ENCODE assay signal across 37 mouse cellular contexts in the genomic region with DNA sequence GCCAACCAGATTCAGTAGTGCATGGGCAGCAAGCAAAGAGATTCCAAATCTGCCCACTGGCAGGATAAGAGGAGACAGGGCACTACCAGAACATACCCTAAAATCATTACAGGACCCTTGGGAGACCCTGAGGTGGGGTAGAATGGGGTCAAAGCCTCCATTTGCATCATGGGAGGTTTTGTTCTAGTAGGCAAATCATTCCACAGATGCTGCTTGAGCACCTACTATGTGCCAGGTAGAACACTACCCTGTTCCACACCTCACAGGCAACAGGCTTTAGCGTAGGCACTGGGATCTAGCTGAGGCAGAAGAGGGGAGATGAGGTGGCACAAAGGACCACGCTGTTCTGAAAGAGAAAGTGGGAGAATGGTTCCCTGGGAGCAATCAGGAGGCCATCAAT. TPM values are rescaled to one million over a fixed set of nuclear protein-coding genes. Genes with fewer than 3 reads are reported as not detected.
"Had no signal": no experiment of that assay in that cellular context is flagged by ENCODE, and none has a peak within 500 bp of the region (broad histone marks: within the 10 kb centered on the region; RNA-seq: fewer than 3 reads in every experiment).

No protein-coding gene starts in this region.

- DNase-seq: heart, postnatal 10 days; heart, postnatal 14 days; heart, postnatal 4 days; kidney, adult 11 months; kidney, adult 18-20 months; kidney, adult 2 months; kidney, adult 8-10 months; kidney, adult 9 months; kidney, postnatal 10 days; kidney, postnatal 14 days; kidney, postnatal 25 days; kidney, postnatal 36 days; kidney, postnatal 4 days; layer of hippocampus, adult 9-11 months; layer of hippocampus, postnatal 36 days had no signal

- H3K4me3 ChIP-seq: heart, embryonic 10.5 days; heart, embryonic 12.5 days; heart, embryonic 13.5 days; heart, embryonic 15.5 days; hindbrain, embryonic 10.5 days; hindbrain, embryonic 12.5 days; hindbrain, embryonic 13.5 days; hindbrain, embryonic 15.5 days; intestine, embryonic 15.5 days; kidney, embryonic 15.5 days; layer of hippocampus, adult 2 months; left cerebral cortex, adult 2 months had no signal

- H3K27me3 ChIP-seq: heart, embryonic 12.5 days; heart, embryonic 13.5 days; heart, embryonic 15.5 days; hindbrain, embryonic 12.5 days; hindbrain, embryonic 13.5 days; hindbrain, embryonic 15.5 days; intestine, embryonic 15.5 days; kidney, embryonic 15.5 days had no signal

- H3K9me3 ChIP-seq: heart, embryonic 10.5 days; heart, embryonic 12.5 days; heart, embryonic 15.5 days; hindbrain, embryonic 10.5 days; hindbrain, embryonic 12.5 days; hindbrain, embryonic 13.5 days; hindbrain, embryonic 15.5 days; intestine, embryonic 15.5 days had no signal

- H3K9ac ChIP-seq: heart, embryonic 12.5 days; heart, embryonic 13.5 days; heart, embryonic 15.5 days; hindbrain, embryonic 12.5 days; hindbrain, embryonic 13.5 days; hindbrain, embryonic 14.5 days; hindbrain, embryonic 15.5 days; intestine, embryonic 15.5 days; kidney, embryonic 15.5 days had no signal

- H3K27ac ChIP-seq: heart, embryonic 10.5 days; heart, embryonic 13.5 days; heart, embryonic 15.5 days; hindbrain, embryonic 10.5 days; hindbrain, embryonic 12.5 days; hindbrain, embryonic 13.5 days; hindbrain, embryonic 14.5 days; hindbrain, embryonic 15.5 days; hindbrain, postnatal 0 days; intestine, embryonic 15.5 days; kidney, embryonic 15.5 days; kidney, postnatal 0 days; layer of hippocampus, adult 2 months; left cerebral cortex, adult 2 months had no signal

- H3K36me3 ChIP-seq: heart, embryonic 10.5 days; heart, embryonic 12.5 days; heart, embryonic 13.5 days; heart, embryonic 15.5 days; hindbrain, embryonic 10.5 days; hindbrain, embryonic 12.5 days; hindbrain, embryonic 13.5 days; hindbrain, embryonic 15.5 days; intestine, embryonic 15.5 days; kidney, embryonic 15.5 days had no signal

- H3K4me1 ChIP-seq: heart, embryonic 10.5 days; heart, embryonic 12.5 days; heart, embryonic 13.5 days; heart, embryonic 15.5 days; hindbrain, embryonic 10.5 days; hindbrain, embryonic 12.5 days; hindbrain, embryonic 13.5 days; hindbrain, embryonic 15.5 days; intestine, embryonic 15.5 days; kidney, embryonic 15.5 days had no signal

- ATAC-seq: hindbrain, embryonic 16.5 days; hindbrain, postnatal 0 days; inflammation-experienced regulatory T-cells, adult 6 months; intestine, embryonic 15.5 days; intestine, embryonic 16.5 days; intestine, postnatal 0 days had no signal

- H3K4me2 ChIP-seq: heart, embryonic 11.5 days; heart, embryonic 12.5 days; heart, embryonic 13.5 days; heart, embryonic 15.5 days; hindbrain, embryonic 12.5 days; hindbrain, embryonic 13.5 days; hindbrain, embryonic 14.5 days; hindbrain, embryonic 15.5 days; intestine, embryonic 15.5 days; kidney, embryonic 15.5 days had no signal

RNA-seq across cellular contexts. Expression of a gene that starts 59.4 kb away (rescaled TPM):
- total RNA-seq: heart, postnatal 10 days; heart, postnatal 25 days; heart, postnatal 4 days had no signal
- polyA plus RNA-seq: heart, embryonic 11.5 days; heart, embryonic 12.5 days; heart, postnatal 0 days had no signal
